Mouse (Mus musculus) kidney, postnatal 36 days (tissue): ENCODE data around the gene Trabd.

Experiments used
- DNase-seq, 2 experiments: peaks; one replicate each; pipeline ENCODE4 v3.0.0; 2021 to 2022; ENCODE audit warnings: mixed read lengths in 2 of 2

Trabd gene

GRCm38 (mm10) chr15:89078208-89078836 lies 3.4 kb downstream of the Trabd start:
- DNase-seq: peak; percentile 80 to 90

GRCm38 (mm10) chr15:89083906-89084305 lies 9.0 kb downstream of the Trabd start:
- no peak for DNase-seq

- no peak for DNase-seq
Observed at GRCm38 (mm10) chr15:89084826-89085225, 9.9 kb downstream of the Trabd start.

DNA sequence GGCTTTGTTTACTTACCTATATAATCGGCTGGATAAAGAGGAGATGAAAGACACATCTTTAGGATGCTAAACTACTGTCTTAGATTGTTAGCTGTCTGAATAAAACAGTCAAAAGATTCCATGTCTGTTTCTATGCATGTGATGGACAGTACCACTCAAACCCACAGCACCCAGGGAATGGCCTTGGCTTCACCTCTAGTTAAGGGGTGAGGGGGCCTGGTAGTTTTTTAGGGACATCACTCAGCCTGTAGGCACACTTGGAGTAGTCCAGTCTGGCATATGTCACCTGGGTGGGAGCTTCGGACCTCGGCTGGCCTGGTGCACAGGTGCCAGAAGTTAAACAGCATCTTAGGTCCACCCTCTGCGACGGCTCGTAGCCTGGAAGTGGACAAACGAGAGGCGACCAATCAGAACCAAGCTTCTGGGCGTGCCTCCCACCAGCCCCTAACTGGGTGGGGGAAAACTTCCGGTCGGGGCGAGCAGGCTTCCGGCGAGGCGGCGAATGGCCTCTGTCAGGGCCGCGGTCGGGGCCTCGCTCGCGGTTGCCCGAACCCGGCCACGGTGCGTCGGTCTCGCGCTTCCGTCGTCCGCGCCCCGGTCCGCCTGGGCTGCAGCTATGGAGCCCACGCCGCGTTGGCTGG lies 13.8 kb downstream of the Trabd start, which contains the start of gene Selenoo:
Gene Selenoo, plus strand, starts transcription at position 478 of the 641 bp plus-strand sequence.
- peak; percentile 95 to 96 for DNase-seq

GRCm38 (mm10) chr15:89089248-89090051 lies 14.5 kb downstream of the Trabd start:
- peak; percentile 49 to 67 for DNase-seq

DNA sequence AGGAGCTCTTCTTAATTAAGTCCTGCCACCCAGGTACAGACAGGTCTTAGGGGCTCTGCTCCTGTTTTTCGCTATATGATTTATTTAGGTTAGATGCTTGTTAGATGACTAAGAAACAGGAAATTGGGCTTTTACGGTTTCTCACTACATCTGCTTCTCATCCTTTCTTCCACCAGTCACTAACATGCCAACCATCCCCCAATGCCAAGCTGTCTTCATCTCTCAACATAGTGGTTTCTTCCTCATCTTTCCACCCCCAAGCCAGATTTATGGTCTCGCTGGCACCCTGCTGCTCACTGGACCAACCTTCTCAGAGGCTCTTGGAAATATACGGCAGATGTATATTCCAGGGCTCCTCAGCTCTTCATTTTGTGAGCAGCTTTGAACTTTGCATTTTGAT lies 15.7 kb downstream of the Trabd start:
- no peak for DNase-seq

GRCm38 (mm10) chr15:89092181-89092580 lies 17.3 kb downstream of the Trabd start:
- no peak for DNase-seq

DNA sequence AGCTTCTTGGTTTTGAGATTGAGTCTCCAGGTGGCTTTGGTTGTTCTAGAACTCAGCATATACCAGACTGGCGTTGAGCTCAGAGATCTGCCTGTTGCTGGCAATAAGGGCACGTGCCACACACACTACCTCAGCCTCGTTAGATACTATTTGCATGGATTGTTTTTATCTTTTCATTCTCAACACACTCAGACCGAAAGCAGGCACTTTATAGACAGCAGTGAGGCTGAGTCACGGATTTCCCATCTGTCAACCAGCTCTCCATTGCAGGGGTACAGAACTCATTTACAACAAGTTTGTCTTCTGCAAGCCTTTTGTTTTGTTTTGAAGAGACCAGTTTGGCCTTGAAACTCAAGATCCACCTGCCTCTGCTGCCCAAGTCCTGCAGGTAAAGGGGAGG lies 22.5 kb downstream of the Trabd start:
- no peak for DNase-seq

DNA sequence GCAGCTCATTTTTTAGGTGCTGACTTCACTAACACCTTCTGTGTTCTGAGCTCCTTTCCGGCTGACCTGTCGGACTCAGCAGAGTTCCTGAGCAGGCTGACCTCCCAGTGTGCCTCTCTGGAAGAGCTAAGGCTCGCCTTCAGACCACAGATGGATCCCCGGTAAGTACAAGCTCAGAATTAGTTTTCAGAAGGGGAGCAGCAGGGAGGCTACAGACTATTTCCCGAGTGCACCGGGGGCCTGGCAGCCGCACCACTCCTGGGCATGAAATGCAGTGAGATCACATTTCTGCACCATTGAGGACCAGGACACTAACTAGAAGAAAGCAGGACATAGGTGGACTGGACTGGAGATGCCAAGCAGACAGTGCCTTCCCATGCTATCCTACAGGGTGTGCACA lies 23.7 kb downstream of the Trabd start:
- DNase-seq: no peak

DNA sequence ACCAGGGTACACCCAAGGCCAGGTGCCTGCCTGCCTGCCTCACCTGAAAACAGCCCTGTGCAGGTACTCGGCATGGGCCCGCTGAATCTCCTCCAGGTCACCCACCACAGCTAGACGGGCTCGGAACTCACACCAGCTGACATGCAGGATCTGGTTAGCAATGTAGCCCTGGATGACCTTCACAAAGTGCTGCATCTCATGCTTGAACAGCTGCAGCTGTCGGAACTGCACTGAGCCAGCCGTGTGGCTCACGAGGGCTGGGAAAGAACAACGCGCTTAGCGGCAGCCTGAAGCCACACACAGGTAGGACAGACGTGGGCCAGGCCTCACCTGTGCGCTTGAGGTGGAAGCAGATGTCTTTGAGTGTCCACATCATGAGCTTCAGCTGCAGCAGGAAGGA lies 25.9 kb downstream of the Trabd start:
- no peak for DNase-seq

DNA sequence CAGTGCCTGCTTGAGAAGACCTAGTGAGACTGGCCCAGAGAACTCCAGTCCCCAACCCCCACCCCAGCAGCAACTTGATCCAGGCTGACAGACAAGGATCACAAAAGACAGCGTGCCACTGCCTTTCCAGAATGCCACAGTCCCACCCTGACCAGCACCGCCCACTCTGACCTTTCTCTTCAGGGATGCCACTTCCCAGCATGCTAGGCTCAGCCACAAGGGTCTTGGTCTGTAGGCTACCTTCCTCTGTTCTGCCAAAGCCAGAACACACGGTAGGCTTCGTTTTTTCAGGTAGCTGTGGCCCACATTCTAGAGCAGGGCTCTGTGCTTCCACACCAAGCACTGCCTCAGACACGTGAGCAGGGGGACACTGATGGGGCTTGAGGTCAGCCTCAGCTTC lies 27.7 kb downstream of the Trabd start:
- no peak for DNase-seq

- no peak for DNase-seq
Observed at GRCm38 (mm10) chr15:89103921-89104320, 29.0 kb downstream of the Trabd start.

DNA sequence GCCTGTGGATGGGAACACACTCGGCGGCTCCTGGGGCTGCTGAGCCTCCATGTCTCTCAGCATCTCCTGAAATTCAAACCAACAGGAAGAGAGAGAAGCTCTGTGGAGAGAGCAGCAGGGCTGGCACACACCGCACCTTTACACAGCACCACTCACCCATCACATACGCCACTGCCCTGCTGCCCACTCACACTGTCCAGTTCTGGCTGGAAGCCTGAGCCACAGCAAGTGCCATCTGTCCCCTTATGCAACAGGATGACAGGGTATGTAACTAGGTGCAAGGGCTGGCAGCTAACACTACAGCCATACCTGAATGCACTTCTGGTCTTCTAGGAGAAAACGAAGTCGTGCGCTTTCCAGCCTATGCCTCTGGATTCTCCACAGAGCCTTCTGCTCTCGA lies 29.5 kb downstream of the Trabd start:
- DNase-seq: no peak

GRCm38 (mm10) chr15:89106073-89106472 lies 31.1 kb downstream of the Trabd start:
- no peak for DNase-seq

- no peak for DNase-seq
Observed at GRCm38 (mm10) chr15:89106976-89107375, 32.1 kb downstream of the Trabd start.

DNA sequence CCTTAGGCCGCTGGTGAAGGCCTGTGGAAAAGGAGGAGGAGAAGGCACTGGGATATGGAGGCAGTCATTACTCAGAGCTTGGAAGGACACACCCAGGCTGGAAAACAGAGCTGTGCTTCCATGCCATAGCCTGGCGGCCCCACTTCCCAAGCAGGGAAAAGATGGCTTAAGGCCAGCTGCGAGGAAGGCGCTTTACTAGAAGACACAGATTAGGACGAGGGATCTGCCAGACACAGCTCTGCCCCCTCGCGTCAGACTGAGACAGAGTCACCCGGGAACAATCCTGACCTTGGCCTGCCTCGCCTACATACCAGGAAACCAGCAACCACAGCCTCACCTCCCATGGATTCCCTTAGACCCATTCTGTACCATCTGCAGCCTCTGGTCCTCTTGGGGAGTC lies 35.2 kb downstream of the Trabd start:
- DNase-seq: no peak

DNA sequence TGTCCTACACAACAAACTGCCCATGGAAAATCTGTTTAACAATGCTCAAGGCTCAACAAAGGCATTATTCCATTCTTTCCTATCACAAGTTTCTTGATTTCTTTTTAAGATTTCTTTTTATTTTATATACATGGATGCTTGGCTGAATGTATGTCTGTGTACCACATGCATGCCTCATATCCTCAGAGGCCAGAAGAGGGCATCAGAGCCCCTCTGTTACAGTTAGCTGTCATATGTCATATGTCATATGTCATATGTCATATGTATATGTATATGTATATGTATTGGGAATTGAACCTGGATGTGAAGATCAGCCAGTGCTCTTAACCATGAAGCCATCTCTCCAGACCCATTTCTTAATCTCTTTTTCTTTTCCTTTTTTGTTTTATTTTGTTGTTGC lies 43.1 kb downstream of the Trabd start:
- DNase-seq: peak in 1 of 2 experiments; percentile 34

DNA sequence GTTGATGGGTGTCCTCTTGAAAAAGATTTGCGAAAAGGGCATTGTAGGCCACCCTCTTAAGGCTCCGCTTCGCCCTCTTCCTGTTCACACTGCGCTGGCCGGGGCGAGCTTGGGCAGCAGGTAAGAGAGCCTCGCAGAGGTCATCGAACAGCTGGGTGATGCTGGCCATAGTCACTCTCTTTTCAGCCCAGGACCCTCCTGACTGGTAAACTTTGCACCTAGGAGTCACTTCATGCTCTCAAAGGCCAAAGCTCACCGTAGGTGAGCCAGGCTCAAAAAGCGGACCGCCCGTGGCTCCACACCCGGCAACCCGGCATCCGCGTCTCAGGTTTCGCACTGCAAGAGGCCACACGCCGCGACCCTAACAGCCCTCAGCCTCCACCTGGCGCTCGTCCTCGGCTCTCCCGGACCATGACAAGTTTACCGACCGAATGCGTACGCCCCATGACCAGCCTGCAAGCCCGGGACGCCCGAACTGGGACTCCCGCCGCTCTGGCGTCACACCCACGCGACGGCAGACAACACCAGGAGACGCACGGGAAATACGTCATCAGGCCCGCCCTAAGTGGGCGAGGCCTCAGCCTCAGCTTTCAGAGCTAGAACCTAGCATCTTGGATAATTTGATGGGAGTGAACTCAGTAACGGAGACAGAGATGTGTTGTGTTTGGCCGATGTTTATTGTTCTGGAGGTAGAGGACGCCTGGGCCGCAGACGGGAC lies 47.9 kb downstream of the Trabd start, which contains the start of gene Tubgcp6:
Gene Tubgcp6, minus strand, starts transcription at position 464 of the 718 bp plus-strand sequence.
- peak; percentile 96 to 98 for DNase-seq

- peak in 1 of 2 experiments; percentile 41 for DNase-seq
Observed at GRCm38 (mm10) chr15:89123595-89123994, 48.7 kb downstream of the Trabd start.

DNA sequence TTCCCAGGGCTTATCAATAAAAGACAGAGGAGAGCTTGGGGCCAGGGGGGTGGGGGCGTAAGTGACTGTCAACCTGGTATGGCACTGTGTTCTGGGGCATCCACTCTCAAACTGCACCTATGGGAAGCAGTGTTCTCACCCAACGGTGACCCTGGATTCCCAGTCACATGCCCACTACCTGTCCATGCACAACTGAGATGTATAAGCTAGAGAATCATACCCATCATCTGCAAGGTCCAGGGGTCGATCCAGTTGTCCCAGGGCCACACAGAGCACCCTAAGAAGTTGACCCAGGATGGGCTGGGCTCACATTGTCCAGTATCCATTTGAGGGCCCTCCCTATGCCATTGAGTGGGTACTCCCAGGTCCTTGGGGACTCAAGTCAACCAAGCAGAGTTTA lies 49.4 kb downstream of the Trabd start:
- no peak for DNase-seq

DNA sequence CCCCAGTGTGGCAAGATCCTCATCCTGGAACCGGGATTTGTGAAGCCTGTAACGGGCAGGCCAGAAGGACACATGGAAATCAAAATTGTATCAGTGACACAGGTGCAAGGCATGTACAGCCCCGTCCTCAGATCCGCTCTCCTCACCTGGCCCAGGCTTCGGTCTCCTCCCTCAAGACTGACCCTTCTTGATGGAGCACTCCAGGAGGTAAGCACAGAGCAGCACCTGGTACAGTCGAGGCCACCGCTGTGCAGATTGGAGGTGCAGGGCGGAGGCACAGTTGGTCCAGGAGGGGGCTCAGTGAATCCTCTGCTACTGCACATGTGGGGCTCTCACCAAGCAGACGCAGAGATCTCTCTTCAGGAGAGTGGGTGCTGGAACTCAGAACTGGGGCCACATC lies 50.4 kb downstream of the Trabd start:
- no peak for DNase-seq

GRCm38 (mm10) chr15:89126622-89127021 lies 51.7 kb downstream of the Trabd start:
- peak; percentile 61 to 82 for DNase-seq

GRCm38 (mm10) chr15:89127364-89127940 lies 52.5 kb downstream of the Trabd start:
- no peak for DNase-seq
